ENCODE assay signal across 7 mouse cellular contexts in genomic region chr17:56762769-56763731, GRCm38 (mm10). TPM values are rescaled to one million over a fixed set of nuclear protein-coding genes. Genes with fewer than 3 reads are reported as not detected.
DNase-seq lines count a peak whose midpoint lies in the region; ATAC-seq lines count a peak whose summit lies in the region.

No protein-coding gene starts in this region.

- 49% methylated on average over 27 of the region's 27 CpGs for WGBS in embryonic facial prominence, embryonic 12.5 days
- WGBS in large intestine, adult 2 months, result 27% methylated on average over 27 of the region's 27 CpGs
- WGBS in lung, embryonic 16.5 days, result 41% methylated on average over 27 of the region's 27 CpGs

- no peak overlapping the region for H3K4me3 ChIP-seq in embryonic facial prominence, embryonic 12.5 days
- H3K4me3 ChIP-seq in lung, embryonic 16.5 days (ENCODE audit: low read length), result no peak overlapping the region; the same call in 1 of the 2 replicates

- peaks cover 16% of the 10 kb centered on the region for H3K36me3 ChIP-seq in embryonic facial prominence, embryonic 12.5 days
- peaks cover 10% of the 10 kb centered on the region for H3K36me3 ChIP-seq in lung, embryonic 16.5 days (ENCODE audit: control insufficient read depth, insufficient read depth, low read length)

- H3K9ac ChIP-seq in embryonic facial prominence, embryonic 12.5 days, result no peak overlapping the region
- no peak overlapping the region for H3K9ac ChIP-seq in lung, embryonic 16.5 days (ENCODE audit: low read length)

- peak overlapping the region; percentile 41 for H3K27ac ChIP-seq in embryonic facial prominence, embryonic 12.5 days
- H3K27ac ChIP-seq in lung, embryonic 16.5 days (ENCODE audit: low read length), result peak overlapping the region; percentile 65; the same call in 1 of the 2 replicates

- no peak overlapping the region for H3K4me2 ChIP-seq in embryonic facial prominence, embryonic 12.5 days (replicated peaks)
- no peak overlapping the region; the same call in 1 of the 2 replicates for H3K4me2 ChIP-seq in lung, embryonic 16.5 days (ENCODE audit: low read depth, low read length)

- intact Hi-C loops in heart, postnatal 14 days (cut with DNase I), result no loop called here

- peak; percentile 39 to 66 for DNase-seq in CD8-positive naive resting alpha-beta T cell, adult 2 months (ENCODE audit: low read depth in 2 of 2, low spot score in 2 of 2)
- DNase-seq in T-cell, adult 2 months (ENCODE audit: low spot score), result peak; percentile 55
- DNase-seq in heart, postnatal 14 days, result peak; percentile 55 to 72
- peak; percentile 70 for DNase-seq in large intestine, adult 2 months (ENCODE audit: low read depth, low spot score)
- peak; percentile 79 for DNase-seq in retina, embryonic 14.5 days (ENCODE audit: low spot score)

- ATAC-seq in embryonic facial prominence, embryonic 12.5 days (ENCODE audit: insufficient number of reproducible peaks, insufficient read depth, low FRiP score, low TSS enrichment), result no peak
- no peak for ATAC-seq in lung, embryonic 16.5 days (ENCODE audit: low read depth)

- no peaks in the 10 kb centered on the region for H3K9me3 ChIP-seq in embryonic facial prominence, embryonic 12.5 days
- H3K9me3 ChIP-seq in lung, embryonic 16.5 days (ENCODE audit: control insufficient read depth, low read length), result no peaks in the 10 kb centered on the region

- H3K4me1 ChIP-seq in embryonic facial prominence, embryonic 12.5 days, result peaks cover 20% of the 10 kb centered on the region
- H3K4me1 ChIP-seq in lung, embryonic 16.5 days (replicated peaks; ENCODE audit: control insufficient read depth, insufficient read depth, low read length), result peaks cover 19% of the 10 kb centered on the region

- H3K27me3 ChIP-seq in embryonic facial prominence, embryonic 12.5 days, result peaks cover 13% of the 10 kb centered on the region; the same call in 1 of the 2 replicates
- H3K27me3 ChIP-seq in lung, embryonic 16.5 days (ENCODE audit: control insufficient read depth, insufficient read depth, low read depth, low read length), result no peaks in the 10 kb centered on the region

RNA-seq across cellular contexts. Expression of gene Dus3l, which starts 1.5 kb away (rescaled TPM):
- polyA plus RNA-seq in embryonic facial prominence, embryonic 12.5 days (2016; fragmentation: Nextera tagmentation; extraction: Ambion mirVana), result 44.1 and 47.2 TPM in 2 replicates
- 10 to 100 TPM; 19.6 to 21.6 TPM for total RNA-seq in heart, postnatal 14 days (2021)
- 42.7 and 53.1 TPM in 2 replicates for polyA plus RNA-seq in large intestine, adult 2 months (2012; rRNA removed)
- 40.8 and 43.6 TPM in 2 replicates for polyA plus RNA-seq in lung, embryonic 16.5 days (2015; fragmentation: Nextera tagmentation; extraction: Ambion mirVana)

RNA-seq across cellular contexts. Expression of gene Nrtn, which starts 5.7 kb away (rescaled TPM):
- 10.9 and 11.9 TPM in 2 replicates for polyA plus RNA-seq in embryonic facial prominence, embryonic 12.5 days (2016; fragmentation: Nextera tagmentation; extraction: Ambion mirVana)
- 10 to 100 TPM; 19.7 to 20.0 TPM for total RNA-seq in heart, postnatal 14 days (2021)
- 11.0 and 11.7 TPM in 2 replicates for polyA plus RNA-seq in large intestine, adult 2 months (2012; rRNA removed)
- 5.1 and 7.3 TPM in 2 replicates for polyA plus RNA-seq in lung, embryonic 16.5 days (2015; fragmentation: Nextera tagmentation; extraction: Ambion mirVana)

RNA-seq across cellular contexts. Expression of gene Prr22, which starts 7.0 kb away (rescaled TPM):
- polyA plus RNA-seq in embryonic facial prominence, embryonic 12.5 days (2016; fragmentation: Nextera tagmentation; extraction: Ambion mirVana), result 1.4 TPM in 2 replicates
- total RNA-seq in heart, postnatal 14 days (2021), result under 1 TPM; 0.48 to 0.49 TPM
- 3.3 and 4.1 TPM in 2 replicates for polyA plus RNA-seq in large intestine, adult 2 months (2012; rRNA removed)
- 0.84 and 1.5 TPM in 2 replicates for polyA plus RNA-seq in lung, embryonic 16.5 days (2015; fragmentation: Nextera tagmentation; extraction: Ambion mirVana)

RNA-seq across cellular contexts. Expression of gene Vmac, which starts 45.2 kb away (rescaled TPM):
- 19.4 and 20.8 TPM in 2 replicates for polyA plus RNA-seq in embryonic facial prominence, embryonic 12.5 days (2016; fragmentation: Nextera tagmentation; extraction: Ambion mirVana)
- total RNA-seq in heart, postnatal 14 days (2021), result 1 to 10 TPM; 5.3 to 7.6 TPM
- 10.4 and 10.5 TPM in 2 replicates for polyA plus RNA-seq in large intestine, adult 2 months (2012; rRNA removed)
- polyA plus RNA-seq in lung, embryonic 16.5 days (2015; fragmentation: Nextera tagmentation; extraction: Ambion mirVana), result 15.4 and 18.2 TPM in 2 replicates

RNA-seq across cellular contexts. Expression of gene Ndufa11, which starts 45.5 kb away (rescaled TPM):
- polyA plus RNA-seq in embryonic facial prominence, embryonic 12.5 days (2016; fragmentation: Nextera tagmentation; extraction: Ambion mirVana), result 371 and 409 TPM in 2 replicates
- total RNA-seq in heart, postnatal 14 days (2021), result 100 to 1,000 TPM; 796 to 811 TPM
- 662 and 682 TPM in 2 replicates for polyA plus RNA-seq in large intestine, adult 2 months (2012; rRNA removed)
- polyA plus RNA-seq in lung, embryonic 16.5 days (2015; fragmentation: Nextera tagmentation; extraction: Ambion mirVana), result 424 and 435 TPM in 2 replicates
